Mouse (Mus musculus) kidney, embryonic 15.5 days (tissue): Measurements from ENCODE around the gene 4921501E09Rik. TPM values are rescaled to one million over a fixed set of nuclear protein-coding genes. Genes with fewer than 3 reads are reported as not detected.
A peak's percentile ranks its signal among the peaks of the same experiment; 100 is the strongest.
"Not testable (repeated sequence)": the region's sequence is repeated elsewhere in the genome, so short reads cannot be mapped to it uniquely, and the experiment has no call there.

Source experiments
- ATAC-seq: fragments of 200-750 bp; cut with Nextera tagmentation; replicated peaks from 2 replicates; pipeline ENCODE4 v1.8.0; 2017; ENCODE audit warnings: moderate TSS enrichment; ENCODE audit not compliant: low FRiP score
- H3K27ac ChIP-seq: fragments of 300-500 bp; sonication (generic); 2 replicates; pipeline ENCODE4 v1.5.1; 2015; ENCODE audit warnings: mild to moderate bottlenecking, inconsistent platforms
- H3K27me3 ChIP-seq: fragments of 300-500 bp; sonication (generic); 2 replicates; pipeline ENCODE4 v1.6.1; 2015; ENCODE audit warnings: inconsistent platforms
- H3K36me3 ChIP-seq: fragments of 300-500 bp; sonication (generic); 2 replicates; pipeline ENCODE4 v1.6.1; 2015; ENCODE audit warnings: inconsistent platforms
- H3K4me1 ChIP-seq: fragments of 300-500 bp; sonication (generic); 2 replicates; pipeline ENCODE4 v1.6.1; 2015; ENCODE audit warnings: inconsistent platforms
- H3K4me2 ChIP-seq: fragments of 300-500 bp; sonication (generic); 2 replicates; pipeline ENCODE4 v1.6.1; 2015; ENCODE audit warnings: moderate library complexity, mild to moderate bottlenecking, inconsistent platforms
- H3K4me3 ChIP-seq: fragments of 300-500 bp; sonication (generic); replicated peaks from 2 replicates; pipeline ENCODE4 v1.5.1; 2015; ENCODE audit warnings: mild to moderate bottlenecking, inconsistent platforms
- H3K9ac ChIP-seq: fragments of 300-500 bp; sonication (generic); 2 replicates; pipeline ENCODE4 v1.6.1; 2015; ENCODE audit warnings: mild to moderate bottlenecking, inconsistent platforms
- H3K9me3 ChIP-seq: fragments of 300-500 bp; sonication (generic); replicated peaks from 2 replicates; pipeline ENCODE4 v1.6.1; 2016; ENCODE audit warnings: inconsistent platforms
- WGBS: fragments of 180-500 bp; shearing (Covaris S2); methylation state at CpG from one replicate; pipeline ENCODE4 v1.1.7; 2015; ENCODE audit warnings: mixed read lengths; 5-methylcytosine and 5-hydroxymethylcytosine counted together
- polyA plus RNA-seq: library from polyadenylated mRNA; unstranded; fragments of >200 nt; fragmentation: Nextera tagmentation; extraction: Ambion mirVana; gene quantifications from 2 replicates; pipeline ENCODE4 v1.2.1, GENCODE M21; 2015

4921501E09Rik gene
- not detected in 2 replicates for polyA plus RNA-seq

GRCm38 (mm10) chr17:33067958-33068357 lies at the start of gene 4921501E09Rik:
TSS of gene 4921501E09Rik (minus strand) at chr17:33068058.
- Histone ChIP-seq H3K27me3 (no peaks in the 10 kb centered on the region), H3K4me2 (no peak within 1 kb of the TSS), H3K4me3 (no peak within 1 kb of the TSS), H3K4me1 (no peaks in the 10 kb centered on the region), H3K9me3 (no peaks in the 10 kb centered on the region), H3K27ac (no peak within 1 kb of the TSS), H3K36me3 (no peaks in the 10 kb centered on the region), H3K9ac (no peak within 1 kb of the TSS)
- no peak for ATAC-seq
- 64% methylated on average over 1 of the region's 1 CpGs for WGBS

GRCm38 (mm10) chr17:33097396-33097795 lies 29.5 kb upstream of the 4921501E09Rik start:
- no peak overlapping the region for H3K4me2 ChIP-seq
- H3K27ac ChIP-seq = no peak overlapping the region
- no peak for ATAC-seq
- H3K9me3 ChIP-seq = no peaks in the 10 kb centered on the region
- no peak overlapping the region for H3K9ac ChIP-seq
- WGBS = 86% methylated on average over 2 of the region's 2 CpGs
- no peak overlapping the region for H3K4me3 ChIP-seq
- H3K36me3 ChIP-seq = no peaks in the 10 kb centered on the region
- no peaks in the 10 kb centered on the region for H3K27me3 ChIP-seq
- H3K4me1 ChIP-seq = peaks cover 10% of the 10 kb centered on the region; the same call in 1 of the 2 replicates

GRCm38 (mm10) chr17:33092391-33093193 lies 24.7 kb upstream of the 4921501E09Rik start:
- peak; percentile 87 for ATAC-seq

GRCm38 (mm10) chr17:33091630-33092029 lies 23.8 kb upstream of the 4921501E09Rik start:
- peak overlapping the region; percentile 58 for H3K4me2 ChIP-seq
- no peaks in the 10 kb centered on the region for H3K9me3 ChIP-seq
- H3K27ac ChIP-seq = peak overlapping the region; percentile 92
- no peaks in the 10 kb centered on the region for H3K36me3 ChIP-seq
- H3K9ac ChIP-seq = no peak overlapping the region
- 67% methylated on average over 1 of the region's 1 CpGs for WGBS
- H3K27me3 ChIP-seq = no peaks in the 10 kb centered on the region
- H3K4me3 ChIP-seq = 0 out of 2 replicates have a peak overlapping the region, but pooled peaks have one; percentile 59
- ATAC-seq = no peak
- H3K4me1 ChIP-seq = peaks cover 23% of the 10 kb centered on the region; the same call in 1 of the 2 replicates

More at GRCm38 (mm10) chr17:33092391-33093193, 24.7 kb upstream of the 4921501E09Rik start:
- no peaks in the 10 kb centered on the region for H3K9me3 ChIP-seq
- no peaks in the 10 kb centered on the region for H3K27me3 ChIP-seq
- H3K36me3 ChIP-seq = no peaks in the 10 kb centered on the region
- peaks cover 23% of the 10 kb centered on the region; the same call in 1 of the 2 replicates for H3K4me1 ChIP-seq
- H3K4me2 ChIP-seq = peak overlapping the region; percentile 58
- 2% methylated on average over 31 of the region's 31 CpGs for WGBS
- peak overlapping the region; percentile 92 for H3K27ac ChIP-seq
- peak overlapping the region; percentile 44 for H3K9ac ChIP-seq
- peak overlapping the region; percentile 59 for H3K4me3 ChIP-seq

- WGBS = 3% methylated on average over 34 of the region's 34 CpGs
- Histone ChIP-seq H3K27ac (peak within 1 kb of the TSS; percentile 96), H3K36me3 (no peaks in the 10 kb centered on the region), H3K27me3 (no peaks in the 10 kb centered on the region), H3K9ac (peak within 1 kb of the TSS; percentile 70), H3K4me2 (peak within 1 kb of the TSS; percentile 76), H3K9me3 (no peaks in the 10 kb centered on the region), H3K4me1 (peaks cover 23% of the 10 kb centered on the region; the same call in 1 of the 2 replicates), H3K4me3 (peak within 1 kb of the TSS; percentile 71)
- peak; percentile 91 for ATAC-seq
Observed at GRCm38 (mm10) chr17:33089220-33089949, 21.5 kb upstream of the 4921501E09Rik start, which contains the start of gene Zfp563. TSS of gene Zfp563 (plus strand) at chr17:33089310.

GRCm38 (mm10) chr17:33063001-33063400 lies 4.9 kb downstream of the 4921501E09Rik start:
- WGBS = 0% methylated on average over 1 of the region's 1 CpGs
- no peak for ATAC-seq

GRCm38 (mm10) chr17:33058791-33059190 lies 9.1 kb downstream of the 4921501E09Rik start:
- Histone ChIP-seq H3K9me3 (no peaks in the 10 kb centered on the region), H3K36me3 (no peaks in the 10 kb centered on the region), H3K9ac (no peak overlapping the region), H3K27ac (no peak overlapping the region), H3K4me1 (no peaks in the 10 kb centered on the region), H3K4me3 (no peak overlapping the region), H3K27me3 (no peaks in the 10 kb centered on the region), H3K4me2 (no peak overlapping the region)
- ATAC-seq = no peak
- WGBS = 13% methylated on average over 1 of the region's 1 CpGs

More at GRCm38 (mm10) chr17:33063001-33063400, 4.9 kb downstream of the 4921501E09Rik start:
- H3K4me2 ChIP-seq = no peak overlapping the region
- H3K27ac ChIP-seq = no peak overlapping the region
- no peaks in the 10 kb centered on the region for H3K27me3 ChIP-seq
- no peaks in the 10 kb centered on the region for H3K36me3 ChIP-seq
- H3K9ac ChIP-seq = no peak overlapping the region
- no peak overlapping the region for H3K4me3 ChIP-seq
- H3K4me1 ChIP-seq = no peaks in the 10 kb centered on the region
- no peaks in the 10 kb centered on the region for H3K9me3 ChIP-seq

- peak; percentile 98 for ATAC-seq
- WGBS = 3% methylated on average over 27 of the region's 27 CpGs
- 0 out of 2 replicates have a peak, but pooled peaks cover 5% of the 10 kb centered on the region for H3K4me1 ChIP-seq
- no peaks in the 10 kb centered on the region for H3K36me3 ChIP-seq
- H3K27me3 ChIP-seq = no peaks in the 10 kb centered on the region
- peak within 1 kb of the TSS; percentile 79 for H3K9ac ChIP-seq
- 0 out of 2 replicates have a peak, but pooled peaks cover 3% of the 10 kb centered on the region for H3K9me3 ChIP-seq
- H3K4me3 ChIP-seq = peak within 1 kb of the TSS; percentile 77
- H3K4me2 ChIP-seq = peak within 1 kb of the TSS; percentile 54
- peak within 1 kb of the TSS; percentile 92 for H3K27ac ChIP-seq
Observed at GRCm38 (mm10) chr17:33032900-33033891, 34.7 kb downstream of the 4921501E09Rik start, which contains the start of gene Zfp763. TSS of gene Zfp763 (minus strand) at chr17:33033402.

- H3K27ac ChIP-seq = no peak overlapping the region
- H3K27me3 ChIP-seq = no peaks in the 10 kb centered on the region
- H3K36me3 ChIP-seq = peaks cover 6% of the 10 kb centered on the region
- peak overlapping the region; percentile 79 for H3K9ac ChIP-seq
- peak overlapping the region; percentile 54 for H3K4me2 ChIP-seq
- 0 out of 2 replicates have a peak, but pooled peaks cover 5% of the 10 kb centered on the region for H3K4me1 ChIP-seq
- H3K4me3 ChIP-seq = peak overlapping the region; percentile 77
- WGBS = 9% methylated on average over 10 of the region's 10 CpGs
- H3K9me3 ChIP-seq = peaks cover 6% of the 10 kb centered on the region
- no peak for ATAC-seq
Observed at GRCm38 (mm10) chr17:33032376-33032775, 35.5 kb downstream of the 4921501E09Rik start.

GRCm38 (mm10) chr17:33020434-33020833 lies 47.4 kb downstream of the 4921501E09Rik start:
- ATAC-seq, H3K4me3 ChIP-seq, H3K27ac ChIP-seq, H3K4me2 ChIP-seq, H3K9ac ChIP-seq, H3K4me1 ChIP-seq, H3K27me3 ChIP-seq: not testable (repeated sequence)
- H3K9me3 ChIP-seq = peaks cover 67% of the 10 kb centered on the region
- peaks cover 85% of the 10 kb centered on the region for H3K36me3 ChIP-seq
